Mouse (Mus musculus) cerebellum, adult 8-10 months (tissue): ENCODE data around the gene Col18a1.
A peak's percentile ranks its signal among the peaks of the same experiment; 100 is the strongest.

Source experiments
- DNase-seq: peaks from one replicate; pipeline ENCODE4 v3.0.0; 2022

Gene Col18a1

GRCm38 (mm10) chr10:77104327-77104726 is 62.0 kb downstream of the Col18a1 start:
- DNase-seq = no peak

GRCm38 (mm10) chr10:77103689-77104088 is 62.7 kb downstream of the Col18a1 start:
- no peak for DNase-seq

DNA sequence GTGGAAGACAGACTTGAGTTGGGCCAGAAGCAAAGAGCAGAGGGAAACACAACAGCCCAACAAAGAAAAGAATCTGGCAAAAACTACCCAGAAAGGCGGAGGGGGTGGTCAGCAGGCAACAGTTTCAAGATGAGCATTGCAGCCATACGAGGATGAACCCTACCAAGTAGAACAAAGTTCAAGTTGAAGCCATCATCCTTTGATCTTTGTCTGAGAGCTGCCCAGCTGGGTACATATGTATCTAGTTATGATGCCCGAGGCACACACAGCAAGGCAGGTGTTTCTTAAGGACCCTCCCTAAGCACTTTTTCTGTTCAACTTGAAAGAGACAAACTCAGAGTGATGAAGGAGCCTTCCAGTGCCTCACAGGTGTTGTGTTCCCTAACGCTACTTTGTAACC is 66.6 kb downstream of the Col18a1 start:
- no peak for DNase-seq

DNA sequence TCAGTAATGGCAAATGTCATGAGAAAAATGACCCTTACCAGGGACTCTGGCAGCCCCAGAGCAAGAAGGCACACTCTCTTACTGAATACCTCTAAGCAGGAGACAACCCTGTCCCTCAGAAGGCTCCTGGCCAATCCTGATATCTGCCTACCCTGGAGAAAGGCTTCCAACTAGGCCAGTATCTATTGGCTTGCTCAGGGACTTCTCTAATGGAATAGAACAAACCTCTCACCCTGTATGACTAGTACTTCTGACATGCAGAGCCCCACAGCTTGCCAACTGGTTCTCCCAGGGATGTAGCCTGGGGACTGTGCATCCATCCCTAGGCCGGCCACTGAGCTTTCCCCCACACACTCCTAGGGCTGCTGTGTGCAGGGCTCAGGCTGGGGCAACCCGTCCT is 67.7 kb downstream of the Col18a1 start:
- no peak for DNase-seq

GRCm38 (mm10) chr10:77097890-77098200 is 68.5 kb downstream of the Col18a1 start:
- DNase-seq = no peak

DNA sequence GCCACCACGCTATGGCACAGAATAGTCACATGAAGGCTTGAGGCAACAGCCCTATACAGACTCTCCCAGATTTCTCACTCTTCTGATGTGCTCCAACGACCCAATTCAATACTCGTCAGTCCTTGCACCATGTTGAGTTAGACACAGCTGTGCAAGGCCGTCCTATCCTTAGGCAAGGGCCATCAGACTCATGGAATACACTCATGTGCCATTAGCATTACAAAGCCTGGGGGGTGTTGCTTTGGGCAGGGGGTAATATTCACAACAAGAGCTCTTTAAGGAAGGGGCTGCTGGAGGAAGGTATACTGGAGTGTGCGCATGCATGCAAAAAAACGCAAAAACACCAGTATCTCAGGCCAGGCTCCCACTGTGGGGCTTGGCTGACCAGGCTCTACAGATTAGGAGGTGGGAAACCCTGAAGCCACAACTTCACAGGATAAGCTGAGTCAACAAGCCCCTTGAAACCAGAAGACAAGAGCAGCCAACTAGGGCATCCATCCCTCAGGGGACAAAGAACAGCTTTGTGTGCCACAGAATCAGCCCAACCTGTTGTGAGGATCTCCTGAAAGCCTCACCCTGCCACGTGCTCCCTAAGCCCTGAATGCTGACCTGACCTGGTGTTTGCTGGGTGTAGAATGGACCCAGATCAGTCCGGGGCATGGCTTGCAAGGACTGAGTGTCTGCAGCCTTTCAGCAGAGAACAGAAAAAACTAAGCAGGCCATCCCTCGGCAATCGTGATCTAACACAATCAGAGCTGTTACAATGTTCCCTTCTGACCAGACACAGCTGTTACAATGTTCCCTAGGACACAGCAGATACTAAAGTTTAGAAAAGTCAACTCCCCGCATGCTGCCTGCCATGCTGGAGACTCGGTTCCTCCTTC is 69.1 kb downstream of the Col18a1 start:
- DNase-seq = no peak

DNA sequence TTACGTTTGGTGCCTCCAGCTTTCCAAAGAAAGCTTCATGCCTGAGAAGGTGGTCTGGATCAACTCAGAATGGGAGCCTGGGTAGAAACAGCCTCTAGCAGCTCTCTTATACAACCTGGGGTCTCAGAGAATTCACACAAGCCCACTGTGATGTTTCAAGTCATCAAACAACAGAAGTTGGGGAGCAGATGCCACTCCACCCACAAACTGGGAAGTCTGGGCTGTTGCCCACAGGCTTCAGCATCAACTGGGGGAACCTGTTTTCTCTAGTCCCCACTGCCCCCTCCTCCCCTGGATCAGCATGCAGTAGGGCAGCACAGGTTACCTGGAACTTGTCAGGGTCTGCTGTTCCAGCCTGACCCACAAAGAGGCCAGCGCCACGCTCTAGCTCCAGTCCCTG is 70.7 kb downstream of the Col18a1 start:
- DNase-seq = no peak

DNA sequence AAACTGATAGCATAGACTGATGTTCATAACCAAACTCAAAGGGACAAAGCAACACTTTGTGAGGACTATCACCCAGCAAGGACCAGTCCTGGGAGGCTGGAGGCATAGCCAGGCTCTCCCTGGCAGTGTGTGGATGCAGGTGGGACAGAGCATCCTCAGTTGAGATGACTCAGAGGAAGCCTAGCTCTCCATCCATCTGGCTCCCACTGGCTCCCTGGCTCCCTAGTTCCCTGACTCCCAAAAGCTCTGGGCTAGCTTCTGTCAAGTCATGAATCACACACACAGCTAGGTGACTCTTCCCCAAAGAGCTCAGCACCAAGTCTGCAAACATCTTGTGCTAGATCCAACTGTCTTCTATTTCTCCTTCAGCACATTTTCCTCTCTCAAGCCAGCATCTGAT is 72.5 kb downstream of the Col18a1 start:
- peak; percentile 44 for DNase-seq

- DNase-seq = no peak
Observed at GRCm38 (mm10) chr10:77091538-77092097, 74.7 kb downstream of the Col18a1 start.

- no peak for DNase-seq
Observed at GRCm38 (mm10) chr10:77090063-77090462, 76.3 kb downstream of the Col18a1 start.

DNA sequence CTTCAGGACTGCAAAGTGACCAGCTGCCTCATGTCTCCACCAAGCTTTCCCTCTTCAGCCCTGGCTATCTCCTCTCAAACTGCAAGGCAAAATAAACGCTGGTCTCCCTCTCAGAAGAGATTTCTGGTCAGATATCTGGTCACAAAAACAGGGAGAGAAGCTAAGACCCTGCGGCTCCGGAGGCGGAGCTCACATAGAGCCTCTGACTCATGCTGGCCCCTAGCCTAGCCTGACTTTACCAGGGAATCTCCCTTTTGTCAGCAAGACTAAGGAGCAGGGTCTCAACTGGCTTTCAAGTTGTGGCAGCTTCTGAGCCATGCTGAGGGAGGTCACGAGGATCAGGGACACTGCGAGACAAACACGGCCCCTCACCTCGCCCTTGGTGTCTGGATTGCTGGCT is 77.0 kb downstream of the Col18a1 start:
- no peak for DNase-seq

DNA sequence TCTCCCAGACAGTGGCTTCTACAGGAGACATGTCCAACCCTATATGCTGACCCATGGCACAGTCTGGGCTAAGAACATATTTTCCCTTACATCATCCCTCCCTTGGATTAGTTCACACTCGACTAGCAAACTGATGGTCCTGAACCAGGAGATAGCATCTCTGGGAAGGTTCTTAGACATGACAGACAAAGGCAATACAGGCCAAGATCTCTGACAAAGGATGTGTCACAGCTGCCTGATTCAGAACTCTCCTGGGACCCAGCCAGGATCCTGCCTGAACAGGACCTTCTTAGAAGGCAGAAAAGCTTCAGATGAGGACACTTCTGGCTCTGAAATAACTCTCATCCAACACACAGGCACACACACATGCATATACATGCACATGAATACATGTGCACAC is 81.8 kb downstream of the Col18a1 start:
- DNase-seq = no peak

- peak; percentile 25 for DNase-seq
Observed at GRCm38 (mm10) chr10:77082921-77083320, 83.4 kb downstream of the Col18a1 start.

DNA sequence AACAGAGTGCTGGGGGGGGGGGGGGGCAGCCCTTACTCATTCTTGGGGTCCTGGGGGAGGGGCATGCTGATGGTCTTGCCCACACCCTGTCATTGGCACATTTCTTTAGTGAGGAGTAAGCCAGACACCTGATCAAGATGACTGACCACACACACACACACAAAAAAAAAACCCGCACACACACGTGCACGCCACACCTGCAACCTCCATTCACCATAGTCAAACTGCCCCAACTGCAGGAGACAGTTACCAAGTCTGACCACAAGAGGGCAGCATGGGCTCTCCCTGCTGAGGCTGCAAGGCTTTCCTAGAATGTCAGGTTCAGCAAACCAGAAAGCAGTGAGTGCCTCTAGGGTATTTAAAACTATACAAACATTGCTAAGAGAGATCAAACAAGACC is 83.9 kb downstream of the Col18a1 start:
- peak; percentile 75 for DNase-seq

GRCm38 (mm10) chr10:77078961-77079360 is 87.4 kb downstream of the Col18a1 start:
- DNase-seq = no peak

DNA sequence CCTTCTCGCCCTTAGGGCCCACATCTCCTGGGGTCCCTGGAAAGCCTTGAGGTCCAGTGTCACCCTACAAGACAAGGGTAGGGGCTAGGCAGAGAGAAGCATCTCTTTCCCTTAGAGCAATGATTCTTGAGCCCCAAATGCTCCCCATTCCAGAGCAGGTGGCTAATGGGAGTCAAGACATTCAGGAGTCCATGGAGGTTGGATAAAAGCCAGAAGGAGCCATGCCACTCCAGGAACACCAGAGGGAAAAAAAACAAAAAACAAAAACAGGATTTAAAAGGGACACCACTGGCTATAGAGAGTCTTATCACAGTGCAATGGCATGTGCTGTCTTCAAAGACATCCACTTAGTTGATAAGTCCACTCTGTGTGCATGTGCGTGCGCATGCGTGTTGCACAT is 87.9 kb downstream of the Col18a1 start:
- DNase-seq = no peak

DNA sequence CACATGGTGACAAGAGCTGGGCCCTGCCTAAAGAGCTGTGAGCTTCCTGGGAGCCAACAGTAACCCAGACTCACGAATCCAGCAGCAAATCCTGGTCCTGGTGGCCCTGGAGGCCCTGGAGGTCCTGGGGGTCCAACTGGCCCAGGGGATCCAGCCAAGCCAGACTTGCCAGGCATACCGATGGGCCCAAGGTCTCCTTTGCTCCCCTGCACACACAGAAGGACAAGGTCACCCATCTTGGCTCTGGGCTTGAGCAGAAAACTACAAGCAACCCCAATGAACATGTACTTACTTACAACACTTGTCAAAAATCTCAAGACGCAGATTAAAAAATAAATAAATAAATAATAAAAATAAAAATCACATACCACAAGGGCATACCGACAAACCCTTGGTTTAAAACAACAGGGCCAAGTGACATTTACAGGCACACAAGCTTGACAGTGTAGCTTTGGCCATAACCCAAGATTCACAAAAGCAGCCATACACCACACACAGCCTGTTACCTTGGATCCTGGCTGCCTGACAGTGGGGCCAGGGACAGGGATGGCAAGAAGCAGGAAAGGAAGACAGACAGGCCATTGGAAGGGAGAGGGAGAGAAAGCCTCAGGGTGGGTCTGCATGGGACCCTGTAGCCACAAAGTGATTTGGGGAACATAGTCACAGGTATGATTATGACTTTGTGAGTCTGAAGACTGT is 91.9 kb downstream of the Col18a1 start:
- peak; percentile 50 for DNase-seq

DNA sequence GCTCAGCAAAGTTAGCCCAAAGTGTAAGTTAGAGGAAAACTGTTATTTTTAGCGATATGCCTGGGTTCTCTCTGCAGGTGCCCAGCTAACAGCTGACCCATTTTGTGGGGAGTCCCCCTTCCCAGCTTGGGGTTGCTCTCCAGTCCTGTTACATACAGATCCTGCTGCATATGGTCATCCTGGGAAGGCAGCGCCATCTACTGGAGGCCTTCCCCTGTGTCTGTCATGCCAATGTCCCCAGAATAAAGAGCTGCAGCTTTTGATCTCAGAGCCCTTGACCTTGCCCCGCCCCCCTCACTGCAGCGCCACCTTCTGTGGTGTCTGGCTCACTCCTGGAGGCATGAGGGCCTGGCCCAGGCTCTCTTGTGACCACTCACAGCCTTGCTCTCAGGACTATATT is 96.3 kb downstream of the Col18a1 start:
- DNase-seq = peak; percentile 71

DNA sequence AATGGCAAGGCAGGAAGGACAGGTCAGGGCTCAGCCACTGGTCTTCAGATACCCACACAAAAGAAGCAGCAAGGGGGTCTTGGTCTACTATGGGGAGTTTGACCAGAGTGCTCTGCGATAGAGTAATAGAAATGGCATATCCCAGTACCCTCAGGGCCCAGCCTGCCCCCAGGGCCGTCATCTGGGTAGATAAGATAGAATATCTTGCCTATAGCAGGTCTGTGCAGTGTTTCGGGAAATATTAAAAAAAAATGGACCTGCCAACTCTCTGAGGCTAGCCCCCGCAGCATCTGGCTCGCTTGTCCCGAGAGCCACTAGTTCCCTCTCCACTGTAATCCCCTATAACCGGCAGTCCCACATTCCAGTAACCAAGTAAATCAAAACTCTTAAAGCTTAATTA is 97.9 kb downstream of the Col18a1 start:
- no peak for DNase-seq

GRCm38 (mm10) chr10:77064659-77065058 is 101.7 kb downstream of the Col18a1 start:
- no peak for DNase-seq

DNA sequence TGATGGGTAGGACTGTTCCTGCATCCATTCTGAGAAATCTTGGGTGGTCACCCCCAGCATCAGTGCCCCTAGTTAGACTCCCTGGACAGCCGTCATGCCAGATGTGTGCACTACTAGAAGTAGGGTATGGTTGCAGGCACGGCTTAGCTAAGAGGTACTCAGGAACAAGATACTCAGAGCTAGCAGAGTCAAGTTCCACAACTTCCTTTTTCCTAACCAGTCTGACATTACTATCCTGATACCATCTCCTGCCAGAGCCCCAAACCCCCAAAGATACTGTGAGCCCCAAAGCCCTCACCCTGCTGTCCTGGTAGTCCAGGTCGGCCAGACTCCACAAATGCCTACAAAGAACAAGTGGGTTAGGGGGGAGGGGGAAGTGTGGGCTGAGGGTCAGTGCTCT is 102.1 kb downstream of the Col18a1 start:
- no peak for DNase-seq

- no peak for DNase-seq
Observed at GRCm38 (mm10) chr10:77062393-77063010, 103.8 kb downstream of the Col18a1 start.

- no peak for DNase-seq
Observed at GRCm38 (mm10) chr10:77061426-77061825, 104.9 kb downstream of the Col18a1 start.

GRCm38 (mm10) chr10:77056768-77057167 is 109.6 kb downstream of the Col18a1 start:
- DNase-seq = no peak
